Mouse (Mus musculus) liver, postnatal 0 days (tissue): Measurements from ENCODE around the gene Prkd2. TPM values are rescaled to one million over a fixed set of nuclear protein-coding genes. Genes with fewer than 3 reads are reported as not detected.

Experiments used
- ATAC-seq: fragments of 200-750 bp; cut with Nextera tagmentation; 2 replicates; pipeline ENCODE4 v1.8.0; 2017; ENCODE audit warnings: mild to moderate bottlenecking, moderate library complexity
- DNase-seq: peaks from one replicate; pipeline ENCODE4 v3.0.0-alpha.2; 2016
- H3K27ac ChIP-seq: fragments of 300-500 bp; sonication (generic); 2 replicates; pipeline ENCODE4 v1.5.1; 2014; ENCODE audit warnings: antibody characterized with exemption, moderate library complexity, mild to moderate bottlenecking, low read depth
- H3K27me3 ChIP-seq: fragments of 300-500 bp; sonication (generic); 2 replicates; pipeline ENCODE4 v1.6.1; 2014; ENCODE audit warnings: low read length, control low read depth, mixed read lengths; ENCODE audit not compliant: insufficient read depth
- H3K36me3 ChIP-seq: fragments of 300-500 bp; sonication (generic); replicated peaks from 2 replicates; pipeline ENCODE4 v1.6.1; 2014; ENCODE audit warnings: mild to moderate bottlenecking, control low read depth, low read length, moderate library complexity, mixed read lengths; ENCODE audit not compliant: insufficient read depth
- H3K4me1 ChIP-seq: fragments of 300-500 bp; sonication (generic); 2 replicates; pipeline ENCODE4 v1.6.1; 2014; ENCODE audit warnings: antibody characterized with exemption, mild to moderate bottlenecking, control low read depth; ENCODE audit not compliant: insufficient read depth
- H3K4me2 ChIP-seq: fragments of 300-500 bp; sonication (generic); 2 replicates; pipeline ENCODE4 v1.6.1; 2014; ENCODE audit warnings: low read depth, mild to moderate bottlenecking, low read length, moderate library complexity, mixed read lengths
- H3K4me3 ChIP-seq: fragments of 300-500 bp; sonication (generic); 2 replicates; pipeline ENCODE4 v1.5.1; 2014; ENCODE audit warnings: low read depth, low read length
- H3K9ac ChIP-seq: fragments of 300-500 bp; sonication (generic); replicated peaks from 2 replicates; pipeline ENCODE4 v1.6.1; 2014; ENCODE audit warnings: mild to moderate bottlenecking, moderate library complexity
- H3K9me3 ChIP-seq: fragments of 300-500 bp; sonication (generic); 2 replicates; pipeline ENCODE4 v1.6.1; 2016; ENCODE audit warnings: mild to moderate bottlenecking, control low read depth, low read length, mixed read lengths
- CTCF ChIP-seq: sonication (generic); IDR thresholded peaks from 2 replicates; pipeline ENCODE4 v1.5.1; 2016; ENCODE audit warnings: antibody characterized with exemption, low read depth
- EP300 ChIP-seq: IDR thresholded peaks from 2 replicates; pipeline ENCODE4 v1.6.1; 2016; ENCODE audit warnings: antibody characterized with exemption, low read depth, mild to moderate bottlenecking
- WGBS: fragments of 180-500 bp; shearing (Covaris S2); extraction: QIAGEN DNeasy Blood & Tissue Kit; methylation state at CpG from one replicate; pipeline ENCODE4 v1.1.7; 2014; ENCODE audit not compliant: insufficient replicate concordance; 5-methylcytosine and 5-hydroxymethylcytosine counted together
- polyA plus RNA-seq: library from polyadenylated mRNA; unstranded; fragments of >200 nt; fragmentation: Nextera tagmentation; extraction: Ambion mirVana; gene quantifications from 2 replicates; pipeline ENCODE4 v1.2.1, GENCODE M21; 2015

Gene Prkd2
- polyA plus RNA-seq, 1 experiment from 2014 or later: 5.0 TPM

GRCm38 (mm10) chr7:16846775-16847174 lies 4.1 kb downstream of the Prkd2 start:
- peaks cover 24% of the 10 kb centered on the region for H3K36me3 ChIP-seq
- 83% methylated on average over 5 of the region's 5 CpGs for WGBS
- TF ChIP-seq CTCF: no peak
- no peak for TF ChIP-seq EP300
- H3K27ac ChIP-seq: no peak overlapping the region
- no peak for DNase-seq
- peaks cover 27% of the 10 kb centered on the region for H3K4me1 ChIP-seq
- no peak overlapping the region for H3K9ac ChIP-seq
- no peak overlapping the region for H3K4me3 ChIP-seq
- H3K27me3 ChIP-seq: no peaks in the 10 kb centered on the region
- ATAC-seq: no peak
- no peak overlapping the region for H3K4me2 ChIP-seq
- no peaks in the 10 kb centered on the region for H3K9me3 ChIP-seq

GRCm38 (mm10) chr7:16847507-16847906 lies 4.8 kb downstream of the Prkd2 start:
- H3K4me3 ChIP-seq: no peak overlapping the region
- peaks cover 21% of the 10 kb centered on the region for H3K4me1 ChIP-seq
- no peak overlapping the region for H3K27ac ChIP-seq
- H3K27me3 ChIP-seq: no peaks in the 10 kb centered on the region
- DNase-seq: no peak
- no peak overlapping the region for H3K9ac ChIP-seq
- TF ChIP-seq CTCF (no peak), EP300 (no peak)
- H3K36me3 ChIP-seq: peaks cover 24% of the 10 kb centered on the region
- no peak for ATAC-seq
- 90% methylated on average over 19 of the region's 19 CpGs for WGBS
- H3K4me2 ChIP-seq: no peak overlapping the region
- no peaks in the 10 kb centered on the region for H3K9me3 ChIP-seq

GRCm38 (mm10) chr7:16848579-16848978 lies 5.9 kb downstream of the Prkd2 start:
- TF ChIP-seq EP300 (no peak), CTCF (peak; percentile 70)

GRCm38 (mm10) chr7:16851636-16852035 lies 8.9 kb downstream of the Prkd2 start:
- TF ChIP-seq CTCF: no peak
- no peak for TF ChIP-seq EP300
- Histone ChIP-seq H3K36me3 (peaks cover 56% of the 10 kb centered on the region), H3K4me3 (no peak overlapping the region), H3K4me2 (no peak overlapping the region), H3K9ac (no peak overlapping the region), H3K4me1 (no peaks in the 10 kb centered on the region), H3K27me3 (no peaks in the 10 kb centered on the region), H3K27ac (no peak overlapping the region), H3K9me3 (no peaks in the 10 kb centered on the region)
- no peak for ATAC-seq
- DNase-seq: no peak
- WGBS: 62% methylated on average over 4 of the region's 4 CpGs

More at GRCm38 (mm10) chr7:16848579-16848978, 5.9 kb downstream of the Prkd2 start:
- no peak overlapping the region for H3K9ac ChIP-seq
- WGBS: 47% methylated on average over 17 of the region's 17 CpGs
- H3K4me3 ChIP-seq: no peak overlapping the region
- ATAC-seq: no peak
- H3K36me3 ChIP-seq: peaks cover 32% of the 10 kb centered on the region
- H3K9me3 ChIP-seq: no peaks in the 10 kb centered on the region
- H3K27ac ChIP-seq: no peak overlapping the region
- H3K27me3 ChIP-seq: no peaks in the 10 kb centered on the region
- H3K4me2 ChIP-seq: no peak overlapping the region
- peaks cover 19% of the 10 kb centered on the region for H3K4me1 ChIP-seq
- peak; percentile 60 for DNase-seq

GRCm38 (mm10) chr7:16853302-16853831 lies 10.7 kb downstream of the Prkd2 start:
- DNase-seq (no peak), ATAC-seq (no peak)
- WGBS: 81% methylated on average over 14 of the region's 14 CpGs
- TF ChIP-seq CTCF (no peak), EP300 (no peak)
- Histone ChIP-seq H3K4me3 (no peak overlapping the region), H3K4me1 (no peaks in the 10 kb centered on the region), H3K9ac (no peak overlapping the region), H3K27ac (no peak overlapping the region), H3K9me3 (no peaks in the 10 kb centered on the region), H3K4me2 (no peak overlapping the region), H3K36me3 (peaks cover 58% of the 10 kb centered on the region), H3K27me3 (no peaks in the 10 kb centered on the region)

- Histone ChIP-seq H3K9me3 (no peaks in the 10 kb centered on the region), H3K4me3 (no peak overlapping the region), H3K27ac (no peak overlapping the region), H3K27me3 (no peaks in the 10 kb centered on the region), H3K9ac (no peak overlapping the region), H3K4me2 (no peak overlapping the region), H3K4me1 (no peaks in the 10 kb centered on the region), H3K36me3 (peaks cover 41% of the 10 kb centered on the region)
- 38% methylated on average over 17 of the region's 17 CpGs for WGBS
- ATAC-seq (no peak), DNase-seq (peak; percentile 64)
- peak; percentile 81 for TF ChIP-seq CTCF
- no peak for TF ChIP-seq EP300
Observed at GRCm38 (mm10) chr7:16858336-16858735, 15.6 kb downstream of the Prkd2 start.
